Mouse (Mus musculus): ENCODE measurements at regions not wholly inside any gene's neighbourhood (a gene's known extent, or its start where the extent isn't known, plus 50 kb on each side); places are given as distances from the start of the nearest gene placed in this dataset.

- DNase-seq: no peak
Observed at GRCm38 (mm10) chr5:39155763-39156162, 279.2 kb upstream of the Clnk start.

- no peak for DNase-seq
Observed at GRCm38 (mm10) chr5:39153291-39153794, 276.7 kb upstream of the Clnk start.

- DNase-seq: no peak
Observed at GRCm38 (mm10) chr5:39151917-39152316, 275.3 kb upstream of the Clnk start.

GRCm38 (mm10) chr5:39150891-39151290 lies 274.3 kb upstream of the Clnk start:
- DNase-seq: no peak

- DNase-seq: no peak
Observed at GRCm38 (mm10) chr5:39145658-39146057, 269.0 kb upstream of the Clnk start.

GRCm38 (mm10) chr5:39144225-39144624 lies 267.6 kb upstream of the Clnk start:
- peak in 1 of 2 experiments; percentile 3 for DNase-seq

GRCm38 (mm10) chr5:39143648-39144047 lies 267.0 kb upstream of the Clnk start:
- DNase-seq: peak; percentile 12 to 27

GRCm38 (mm10) chr5:39138375-39138774 lies 261.8 kb upstream of the Clnk start:
- DNase-seq: no peak

GRCm38 (mm10) chr5:39128931-39129330 lies 252.3 kb upstream of the Clnk start:
- DNase-seq: no peak

GRCm38 (mm10) chr5:39126833-39127232 lies 250.2 kb upstream of the Clnk start:
- no peak for DNase-seq

- peak in 1 of 2 experiments; percentile 3 for DNase-seq
Observed at GRCm38 (mm10) chr5:39126270-39126691, 249.7 kb upstream of the Clnk start.

- no peak for DNase-seq
Observed at GRCm38 (mm10) chr5:39110336-39110735, 233.7 kb upstream of the Clnk start.

GRCm38 (mm10) chr5:39109526-39109925 lies 232.9 kb upstream of the Clnk start:
- no peak for DNase-seq

- DNase-seq: peak; percentile 3 to 16
Observed at GRCm38 (mm10) chr5:39099113-39099512, 222.5 kb upstream of the Clnk start.

- DNase-seq: no peak
Observed at GRCm38 (mm10) chr5:39094875-39095274, 218.3 kb upstream of the Clnk start.

GRCm38 (mm10) chr5:39076555-39077178 lies 200.1 kb upstream of the Clnk start:
- DNase-seq: peak; percentile 6 to 10

- DNase-seq: no peak
Observed at GRCm38 (mm10) chr5:39069683-39070082, 193.1 kb upstream of the Clnk start.

GRCm38 (mm10) chr5:39063061-39063460 lies 186.4 kb upstream of the Clnk start:
- DNase-seq: no peak

- DNase-seq: no peak
Observed at GRCm38 (mm10) chr5:39052490-39053250, 176.1 kb upstream of the Clnk start.

GRCm38 (mm10) chr5:39050512-39050911 lies 173.9 kb upstream of the Clnk start:
- no peak for DNase-seq

GRCm38 (mm10) chr5:39049141-39049540 lies 172.5 kb upstream of the Clnk start:
- no peak for DNase-seq

- DNase-seq: no peak
Observed at GRCm38 (mm10) chr5:39040467-39040866, 163.9 kb upstream of the Clnk start.

- no peak for DNase-seq
Observed at GRCm38 (mm10) chr5:39023241-39023640, 146.6 kb upstream of the Clnk start.

- DNase-seq: no peak
Observed at GRCm38 (mm10) chr5:39000643-39001042, 124.0 kb upstream of the Clnk start.

All from kidney, postnatal 4 days (tissue).